Mouse (Mus musculus) spleen, adult 18-20 months (tissue): ENCODE measurements at regions not wholly inside any gene's neighbourhood (a gene's known extent, or its start where the extent isn't known, plus 50 kb on each side); places are given as distances from the start of the nearest gene placed in this dataset.

Experiments
- DNase-seq, 2 experiments: peaks; one replicate each; pipeline ENCODE4 v3.0.0; 2022; ENCODE audit warnings: mixed read lengths in 2 of 2

GRCm38 (mm10) chr12:26631111-26631794 is 162.2 kb downstream of the Cmpk2 start:
- no peak for DNase-seq

GRCm38 (mm10) chr12:26621135-26621932 is 152.3 kb downstream of the Cmpk2 start:
- DNase-seq: no peak

GRCm38 (mm10) chr12:26620501-26621134 is 151.6 kb downstream of the Cmpk2 start:
- no peak for DNase-seq

- no peak for DNase-seq
These were observed 149.0 kb downstream of the Cmpk2 start for GRCm38 (mm10) chr12:26617969-26618368.

GRCm38 (mm10) chr12:26613086-26613705 is 144.2 kb downstream of the Cmpk2 start:
- DNase-seq: no peak

GRCm38 (mm10) chr12:26610079-26610478 is 141.1 kb downstream of the Cmpk2 start:
- DNase-seq: no peak

- DNase-seq: no peak
These were observed 129.5 kb downstream of the Cmpk2 start for GRCm38 (mm10) chr12:26598501-26598900.

- no peak for DNase-seq
These were observed 123.1 kb downstream of the Cmpk2 start for GRCm38 (mm10) chr12:26592125-26592524.

- DNase-seq: no peak
These were observed 120.1 kb downstream of the Cmpk2 start for GRCm38 (mm10) chr12:26589091-26589490.

DNA sequence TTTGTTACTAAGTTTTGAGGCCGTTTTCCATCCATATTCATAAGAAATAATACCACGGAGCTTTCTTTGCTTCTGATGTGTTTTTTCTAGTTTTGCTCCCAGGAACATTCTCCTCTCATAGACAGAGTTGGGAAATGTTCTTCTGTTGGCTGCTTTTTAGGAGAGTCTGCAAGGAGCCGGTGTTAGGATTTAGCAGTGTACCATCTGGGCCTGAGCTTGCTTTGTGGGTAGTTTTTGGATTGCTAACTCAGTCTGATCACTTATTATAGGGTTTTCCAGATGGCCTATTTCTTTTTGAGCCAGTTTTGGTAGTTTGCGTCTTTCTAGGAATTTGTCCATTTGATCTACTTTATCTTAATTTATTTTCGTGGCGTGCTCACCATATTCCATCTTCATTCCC is 108.4 kb downstream of the Cmpk2 start:
- DNase-seq: no peak

GRCm38 (mm10) chr12:26571602-26572001 is 102.6 kb downstream of the Cmpk2 start:
- no peak for DNase-seq

- DNase-seq: no peak
These were observed 98.4 kb downstream of the Cmpk2 start for GRCm38 (mm10) chr12:26567435-26567834.

- DNase-seq: no peak
These were observed 93.9 kb downstream of the Cmpk2 start for GRCm38 (mm10) chr12:26562858-26563257.

- no peak for DNase-seq
These were observed 90.6 kb downstream of the Cmpk2 start for GRCm38 (mm10) chr12:26559560-26559959.

GRCm38 (mm10) chr12:26557411-26557810 is 88.4 kb downstream of the Cmpk2 start:
- no peak for DNase-seq

- DNase-seq: no peak
These were observed 82.3 kb downstream of the Cmpk2 start for GRCm38 (mm10) chr12:26551168-26551926.

- DNase-seq: no peak
These were observed 78.5 kb downstream of the Cmpk2 start for GRCm38 (mm10) chr12:26547466-26547865.

DNA sequence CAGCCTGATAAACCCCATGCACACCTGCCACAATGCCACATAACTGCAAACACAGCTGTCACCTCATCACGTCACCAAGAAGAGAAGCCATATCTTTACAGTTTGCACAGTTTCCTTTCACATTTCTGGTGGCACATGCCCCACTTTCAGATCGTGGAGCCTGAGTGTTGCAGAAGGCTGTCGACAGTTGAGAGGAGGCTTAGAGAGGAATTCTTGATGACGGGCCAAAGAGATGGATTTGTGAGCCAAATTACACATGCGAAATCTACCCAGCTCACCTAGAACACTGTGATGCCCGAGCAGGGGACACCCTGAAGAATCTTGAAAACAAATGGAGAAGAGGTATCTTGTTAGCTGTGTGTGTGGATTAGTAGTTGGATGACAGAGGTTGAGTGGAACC is 77.4 kb downstream of the Cmpk2 start:
- no peak for DNase-seq

GRCm38 (mm10) chr12:26543463-26543862 is 74.5 kb downstream of the Cmpk2 start:
- DNase-seq: no peak

DNA sequence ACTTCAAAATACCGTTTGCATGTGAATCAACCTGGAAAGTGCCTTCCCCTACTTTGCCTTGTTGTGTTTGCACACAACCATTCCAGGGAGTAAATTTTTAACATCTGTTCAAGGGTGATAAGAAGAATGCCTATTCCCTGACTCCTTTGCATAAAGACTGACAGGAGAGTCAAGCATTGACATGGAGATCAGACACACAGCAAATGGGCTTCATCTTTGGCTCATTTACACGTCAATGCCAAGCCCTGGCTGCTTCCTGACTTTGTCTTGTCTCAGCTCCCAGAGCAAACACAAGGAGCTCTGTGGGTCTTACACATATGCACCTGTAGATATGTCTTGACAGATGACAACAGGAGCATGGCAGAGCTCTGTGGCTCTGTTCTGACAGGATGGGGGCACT is 73.4 kb downstream of the Cmpk2 start:
- no peak for DNase-seq

GRCm38 (mm10) chr12:26535261-26535890 is 66.4 kb downstream of the Cmpk2 start:
- no peak for DNase-seq
